Mouse (Mus musculus) small intestine, adult 10 weeks (tissue): ENCODE results near the gene Nmur1. TPM values are rescaled to one million over a fixed set of nuclear protein-coding genes. Genes with fewer than 3 reads are reported as not detected.

Experiments used
- polyA plus RNA-seq: library from polyadenylated mRNA; stranded (reverse); fragments of 350-450 nt; fragmentation: Illumina TruSeq; extraction: RNeasy Lipid Tissue Mini Kit (QIAGEN cat#74804); gene quantifications from one replicate; pipeline ENCODE4 v1.2.3, GENCODE M21; 2014; ENCODE audit warnings: low replicate concordance

Gene Nmur1
- polyA plus RNA-seq: not detected

DNA sequence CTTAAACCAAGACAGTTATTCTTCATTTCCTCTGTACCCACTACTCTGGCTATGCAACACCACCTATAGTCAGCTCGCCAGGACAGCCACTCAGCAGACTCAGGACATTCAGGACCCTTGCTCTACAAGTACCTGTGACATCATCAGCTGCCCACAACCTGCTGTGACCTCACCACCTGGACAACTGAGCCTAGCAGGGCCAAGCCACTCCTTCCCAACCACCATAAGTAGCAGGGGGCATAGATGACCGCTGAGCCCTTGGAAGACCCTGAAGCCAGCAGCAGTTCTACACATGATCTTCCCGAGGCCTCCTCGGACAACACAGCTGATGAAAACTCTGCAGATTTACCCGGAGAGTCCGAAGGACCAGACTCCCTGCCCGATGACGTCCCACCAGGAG lies at the start of gene Nmur1, which contains the start of gene Tex44:
Gene Nmur1, minus strand, starts transcription at position 101 of the 400 bp plus-strand sequence.
Gene Tex44, plus strand, starts transcription at position 202 of the 400 bp plus-strand sequence.

DNA sequence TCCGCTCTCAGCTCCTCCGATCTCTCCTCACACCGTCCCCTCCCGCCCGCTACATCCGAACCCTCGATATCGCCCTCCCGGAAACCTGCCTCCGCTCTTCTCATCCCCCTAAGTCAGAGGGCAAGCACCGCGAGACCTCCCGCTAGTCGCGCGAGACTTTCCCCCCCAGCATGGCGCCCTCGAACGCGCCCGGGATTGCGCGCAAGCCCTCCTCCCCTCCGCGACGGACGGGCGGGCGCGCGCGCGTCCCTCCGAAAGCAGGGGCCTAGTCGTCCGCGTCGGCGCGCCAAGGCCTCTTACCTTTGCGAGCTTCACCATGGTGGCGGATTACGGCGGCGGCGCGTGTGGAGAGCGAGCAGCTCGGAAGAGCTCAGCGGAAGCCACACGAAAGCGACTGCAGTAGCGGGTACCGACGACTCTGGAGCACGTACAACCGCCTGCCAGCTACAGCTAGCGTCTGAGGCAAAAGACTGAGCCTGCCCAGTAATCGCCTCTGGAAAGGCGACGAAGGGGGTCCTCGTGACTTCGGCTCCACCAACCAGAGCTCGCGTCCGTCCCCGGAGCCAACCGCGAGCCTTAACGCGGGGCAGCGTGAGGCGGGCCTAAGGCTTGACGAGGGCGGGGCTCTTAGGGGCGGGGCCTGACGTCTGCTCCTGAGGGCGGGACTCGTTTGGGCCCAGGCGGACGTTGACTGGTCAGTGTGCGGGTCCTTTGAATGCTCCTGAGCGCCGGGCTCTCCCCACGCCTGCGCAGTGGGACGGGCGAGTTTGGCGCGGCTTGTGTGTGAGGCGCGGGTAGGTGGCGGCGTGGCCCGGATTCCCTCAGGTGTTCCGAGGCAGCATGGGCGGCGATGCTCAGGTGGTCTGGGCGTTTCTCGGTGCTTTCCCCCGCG lies 66.9 kb downstream of the Nmur1 start, which contains the start of gene Ncl:
Gene Ncl, minus strand, starts transcription at position 495 of the 892 bp plus-strand sequence.

Other genes with a start within 250 kb of the Nmur1 start
- 2.0 TPM for gene B3gnt7, start 123.4 kb downstream of the Nmur1 start, polyA plus RNA-seq
- 244 TPM for gene Ncl, start 66.8 kb downstream of the Nmur1 start, polyA plus RNA-seq
- gene Tex44, start 101 bp upstream of the Nmur1 start, polyA plus RNA-seq: not detected
- gene Ptma, start 100.5 kb upstream of the Nmur1 start, polyA plus RNA-seq: 2,038 TPM
- 10.3 TPM for gene Pde6d, start 156.4 kb upstream of the Nmur1 start, polyA plus RNA-seq
- 3.1 TPM for gene Cops7b, start 156.7 kb upstream of the Nmur1 start, polyA plus RNA-seq
- gene Nppc, start 244.3 kb upstream of the Nmur1 start, polyA plus RNA-seq: not detected